Mouse (Mus musculus): Measurements from ENCODE around the gene Cacfd1. TPM values are rescaled to one million over a fixed set of nuclear protein-coding genes. Genes with fewer than 3 reads are reported as not detected.

The Cacfd1 gene
- polyA plus RNA-seq, 1 experiment from 2014 or later = 93.8 TPM

DNA sequence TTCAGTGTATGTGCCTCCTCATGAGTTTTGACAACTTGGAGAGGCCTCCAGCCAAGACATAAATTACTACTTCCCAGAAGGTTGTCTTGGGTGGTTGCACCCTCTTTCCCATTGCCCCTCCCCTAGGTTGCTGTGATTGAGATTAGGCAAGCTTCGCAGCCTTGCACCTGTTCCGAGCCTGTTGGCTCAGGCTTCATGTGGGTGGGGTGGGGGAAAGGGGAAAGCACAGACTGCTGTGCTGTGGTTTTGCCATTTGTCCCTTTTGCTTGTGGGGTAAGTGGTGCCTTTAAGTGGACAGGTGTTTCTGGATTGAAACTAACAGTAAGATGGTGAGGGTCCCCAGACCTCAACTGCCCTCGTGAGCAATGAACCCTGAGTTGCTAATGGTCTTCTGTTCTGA is 26.3 kb downstream of the Cacfd1 start:
- no peaks in the 10 kb centered on the region for H3K4me1 ChIP-seq (ENCODE audit: control insufficient read depth, insufficient read depth, low read length)
- no peak for ATAC-seq (ENCODE audit: low FRiP score)
- WGBS = 74% methylated on average over 3 of the region's 3 CpGs

GRCm38 (mm10) chr2:27037008-27037407 is 27.3 kb downstream of the Cacfd1 start:
- Histone ChIP-seq H3K4me1 (ENCODE audit: control insufficient read depth, insufficient read depth, low read length) (no peaks in the 10 kb centered on the region), H3K9me3 (ENCODE audit: control insufficient read depth, low read length) (no peaks in the 10 kb centered on the region), H3K27me3 (ENCODE audit: control insufficient read depth, insufficient read depth, low read length) (no peaks in the 10 kb centered on the region), H3K4me3 (ENCODE audit: low read depth, low read length) (no peak overlapping the region), H3K4me2 (no peak overlapping the region), H3K27ac (ENCODE audit: low read depth, low read length) (no peak overlapping the region), H3K9ac (ENCODE audit: low read length) (no peak overlapping the region), H3K36me3 (ENCODE audit: control insufficient read depth, insufficient read depth, low read length) (no peaks in the 10 kb centered on the region)
- no peak for ATAC-seq (ENCODE audit: low FRiP score)
- no peak for DNase-seq (ENCODE audit: low spot score, missing footprints)
- WGBS = 64% methylated on average over 4 of the region's 4 CpGs

More for the DNA sequence above, 26.3 kb downstream of the Cacfd1 start:
- Histone ChIP-seq H3K9me3 (ENCODE audit: control insufficient read depth, low read length) (no peaks in the 10 kb centered on the region), H3K27me3 (ENCODE audit: control insufficient read depth, insufficient read depth, low read length) (no peaks in the 10 kb centered on the region), H3K9ac (ENCODE audit: low read length) (no peak overlapping the region), H3K27ac (ENCODE audit: low read depth, low read length) (no peak overlapping the region), H3K4me3 (ENCODE audit: low read depth, low read length) (no peak overlapping the region), H3K36me3 (ENCODE audit: control insufficient read depth, insufficient read depth, low read length) (no peaks in the 10 kb centered on the region), H3K4me2 (no peak overlapping the region)
- peak; percentile 28 for DNase-seq (ENCODE audit: low spot score, missing footprints)

- ATAC-seq (ENCODE audit: low FRiP score) (peak; percentile 70; the same call in 1 of the 2 replicates), DNase-seq (ENCODE audit: low spot score, missing footprints) (peak; percentile 99)
- H3K36me3 ChIP-seq (ENCODE audit: control insufficient read depth, insufficient read depth, low read length) = no peaks in the 10 kb centered on the region
- H3K4me3 ChIP-seq (ENCODE audit: low read depth, low read length) = no peak overlapping the region
- no peaks in the 10 kb centered on the region for H3K27me3 ChIP-seq (ENCODE audit: control insufficient read depth, insufficient read depth, low read length)
- H3K27ac ChIP-seq (ENCODE audit: low read depth, low read length) = no peak overlapping the region
- no peak overlapping the region for H3K9ac ChIP-seq (ENCODE audit: low read length)
- H3K4me1 ChIP-seq (ENCODE audit: control insufficient read depth, insufficient read depth, low read length) = no peaks in the 10 kb centered on the region
- H3K4me2 ChIP-seq = no peak overlapping the region
- WGBS = 3% methylated on average over 3 of the region's 3 CpGs
- no peaks in the 10 kb centered on the region for H3K9me3 ChIP-seq (ENCODE audit: control insufficient read depth, low read length)
Measured at GRCm38 (mm10) chr2:27038596-27038995, 28.9 kb downstream of the Cacfd1 start.

DNA sequence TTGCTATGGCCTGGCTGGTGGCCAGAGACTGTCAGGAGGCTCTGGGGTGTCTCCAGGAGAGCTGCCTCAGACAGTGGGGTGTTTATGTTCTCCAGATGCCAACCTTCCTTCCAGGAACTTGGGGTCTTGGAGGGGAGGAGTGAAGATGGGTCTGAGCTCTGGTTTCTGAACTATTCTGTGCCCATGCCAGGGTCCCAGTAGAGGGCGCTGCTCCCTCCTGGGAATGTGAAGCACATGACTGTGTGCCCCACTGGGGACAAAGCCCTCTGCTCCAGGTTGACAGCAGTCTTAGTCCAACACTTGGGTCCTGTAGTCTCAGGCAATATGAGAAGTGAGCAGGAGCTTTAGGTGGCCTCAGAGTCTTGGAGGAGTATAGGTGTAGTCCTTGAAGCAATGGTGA is 29.6 kb downstream of the Cacfd1 start:
- Histone ChIP-seq H3K27ac (ENCODE audit: low read depth, low read length) (no peak overlapping the region), H3K36me3 (ENCODE audit: control insufficient read depth, insufficient read depth, low read length) (no peaks in the 10 kb centered on the region), H3K4me3 (ENCODE audit: low read depth, low read length) (no peak overlapping the region), H3K4me1 (ENCODE audit: control insufficient read depth, insufficient read depth, low read length) (no peaks in the 10 kb centered on the region), H3K9me3 (ENCODE audit: control insufficient read depth, low read length) (no peaks in the 10 kb centered on the region), H3K27me3 (ENCODE audit: control insufficient read depth, insufficient read depth, low read length) (no peaks in the 10 kb centered on the region), H3K9ac (ENCODE audit: low read length) (peak overlapping the region; percentile 1; the same call in 1 of the 2 replicates), H3K4me2 (no peak overlapping the region)
- DNase-seq (ENCODE audit: low spot score, missing footprints) (peak; percentile 85), ATAC-seq (ENCODE audit: low FRiP score) (no peak)
- WGBS = 11% methylated on average over 1 of the region's 1 CpGs

- Histone ChIP-seq H3K36me3 (ENCODE audit: control insufficient read depth, insufficient read depth, low read length) (no peaks in the 10 kb centered on the region), H3K4me1 (ENCODE audit: control insufficient read depth, insufficient read depth, low read length) (no peaks in the 10 kb centered on the region), H3K9me3 (ENCODE audit: control insufficient read depth, low read length) (no peaks in the 10 kb centered on the region), H3K9ac (ENCODE audit: low read length) (peak overlapping the region; percentile 24; the same call in 1 of the 2 replicates), H3K27me3 (ENCODE audit: control insufficient read depth, insufficient read depth, low read length) (no peaks in the 10 kb centered on the region), H3K4me3 (ENCODE audit: low read depth, low read length) (no peak overlapping the region), H3K4me2 (no peak overlapping the region), H3K27ac (ENCODE audit: low read depth, low read length) (no peak overlapping the region)
- WGBS = 64% methylated on average over 8 of the region's 8 CpGs
- ATAC-seq (ENCODE audit: low FRiP score) = no peak
- peak; percentile 83 for DNase-seq (ENCODE audit: low spot score, missing footprints)
Measured at GRCm38 (mm10) chr2:27042131-27042844, 32.6 kb downstream of the Cacfd1 start.

DNA sequence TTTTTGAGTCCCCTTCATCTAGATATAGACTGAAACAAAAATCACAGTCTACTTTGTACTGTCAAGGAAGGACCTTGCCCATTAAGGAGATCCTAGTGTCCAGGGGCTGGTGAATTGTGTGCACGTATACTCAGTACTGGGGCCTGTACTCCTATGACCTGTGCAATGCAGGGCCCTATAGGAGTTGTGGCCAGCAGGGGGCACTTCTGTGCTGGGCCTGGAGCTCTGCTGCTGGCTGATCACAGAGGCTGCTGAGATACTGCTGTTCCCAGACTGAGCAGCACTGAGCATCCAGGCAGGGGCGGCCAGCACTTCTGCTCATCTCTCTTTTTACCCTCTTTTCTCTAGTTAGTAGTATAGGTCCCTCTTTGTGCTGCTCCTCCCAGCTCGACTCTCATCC is 33.7 kb downstream of the Cacfd1 start:
- Histone ChIP-seq H3K36me3 (ENCODE audit: control insufficient read depth, insufficient read depth, low read length) (no peaks in the 10 kb centered on the region), H3K4me2 (no peak overlapping the region), H3K4me3 (ENCODE audit: low read depth, low read length) (no peak overlapping the region), H3K4me1 (ENCODE audit: control insufficient read depth, insufficient read depth, low read length) (no peaks in the 10 kb centered on the region), H3K9me3 (ENCODE audit: control insufficient read depth, low read length) (no peaks in the 10 kb centered on the region), H3K9ac (ENCODE audit: low read length) (no peak overlapping the region), H3K27ac (ENCODE audit: low read depth, low read length) (no peak overlapping the region), H3K27me3 (ENCODE audit: control insufficient read depth, insufficient read depth, low read length) (no peaks in the 10 kb centered on the region)
- DNase-seq (ENCODE audit: low spot score, missing footprints) (peak; percentile 97), ATAC-seq (ENCODE audit: low FRiP score) (peak; percentile 65)
- WGBS = 28% methylated on average over 3 of the region's 3 CpGs

DNA sequence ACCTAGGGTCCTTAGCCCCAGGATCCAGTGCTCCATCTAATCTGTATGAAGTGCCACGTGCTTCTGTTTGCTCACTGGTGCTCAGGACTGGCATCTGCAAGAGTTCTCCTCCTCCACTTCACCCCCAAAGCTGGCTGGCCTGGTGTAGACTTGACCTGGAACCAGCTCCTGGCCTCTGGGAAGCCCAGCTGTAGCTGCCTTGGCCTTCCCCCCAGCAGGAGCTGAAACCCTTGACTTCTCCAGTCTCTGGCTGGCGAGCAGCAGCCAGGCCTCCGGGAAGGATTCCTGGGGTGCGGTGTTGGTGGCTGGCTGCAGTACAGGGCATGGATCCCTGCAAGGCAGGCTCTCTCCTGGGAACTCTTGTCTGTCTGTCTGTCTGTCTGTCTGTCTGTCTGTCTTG is 34.4 kb downstream of the Cacfd1 start:
- DNase-seq (ENCODE audit: low spot score, missing footprints) (peak; percentile 79), ATAC-seq (ENCODE audit: low FRiP score) (no peak)
- Histone ChIP-seq H3K4me2 (no peak overlapping the region), H3K9me3 (ENCODE audit: control insufficient read depth, low read length) (no peaks in the 10 kb centered on the region), H3K9ac (ENCODE audit: low read length) (no peak overlapping the region), H3K4me3 (ENCODE audit: low read depth, low read length) (no peak overlapping the region), H3K4me1 (ENCODE audit: control insufficient read depth, insufficient read depth, low read length) (no peaks in the 10 kb centered on the region), H3K27me3 (ENCODE audit: control insufficient read depth, insufficient read depth, low read length) (no peaks in the 10 kb centered on the region), H3K36me3 (ENCODE audit: control insufficient read depth, insufficient read depth, low read length) (no peaks in the 10 kb centered on the region), H3K27ac (ENCODE audit: low read depth, low read length) (no peak overlapping the region)
- 68% methylated on average over 4 of the region's 4 CpGs for WGBS

DNA sequence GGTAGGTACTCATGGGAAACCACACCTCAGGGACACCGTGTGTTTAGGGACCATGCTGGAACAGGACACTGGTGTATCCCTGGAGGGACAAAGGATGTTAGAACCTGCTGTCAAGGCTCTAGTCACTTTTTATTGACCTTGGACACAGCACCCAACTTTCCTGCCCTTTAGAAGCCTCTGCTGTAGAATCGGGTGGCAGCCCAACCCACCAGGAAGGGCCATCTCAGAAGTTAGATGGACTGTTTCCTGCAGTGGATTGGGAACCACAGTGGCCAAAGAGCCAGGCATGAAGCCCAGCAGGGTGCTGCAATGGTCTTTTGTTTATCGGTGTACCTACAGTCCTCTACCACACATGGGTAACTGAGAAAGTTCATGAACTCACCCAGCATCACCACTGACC is 34.9 kb downstream of the Cacfd1 start:
- Histone ChIP-seq H3K9ac (ENCODE audit: low read length) (no peak overlapping the region), H3K4me2 (no peak overlapping the region), H3K4me1 (ENCODE audit: control insufficient read depth, insufficient read depth, low read length) (no peaks in the 10 kb centered on the region), H3K36me3 (ENCODE audit: control insufficient read depth, insufficient read depth, low read length) (no peaks in the 10 kb centered on the region), H3K4me3 (ENCODE audit: low read depth, low read length) (no peak overlapping the region), H3K9me3 (ENCODE audit: control insufficient read depth, low read length) (no peaks in the 10 kb centered on the region), H3K27me3 (ENCODE audit: control insufficient read depth, insufficient read depth, low read length) (no peaks in the 10 kb centered on the region), H3K27ac (ENCODE audit: low read depth, low read length) (no peak overlapping the region)
- ATAC-seq (ENCODE audit: low FRiP score) (no peak), DNase-seq (ENCODE audit: low spot score, missing footprints) (peak; percentile 19)
- WGBS = 72% methylated on average over 3 of the region's 3 CpGs

GRCm38 (mm10) chr2:27045979-27046770 is 36.4 kb downstream of the Cacfd1 start:
- no peak for ATAC-seq (ENCODE audit: low FRiP score)
- 72% methylated on average over 8 of the region's 8 CpGs for WGBS
- H3K9ac ChIP-seq (ENCODE audit: low read length) = no peak overlapping the region
- H3K27me3 ChIP-seq (ENCODE audit: control insufficient read depth, insufficient read depth, low read length) = no peaks in the 10 kb centered on the region
- H3K27ac ChIP-seq (ENCODE audit: low read depth, low read length) = no peak overlapping the region
- no peak overlapping the region for H3K4me3 ChIP-seq (ENCODE audit: low read depth, low read length)
- H3K9me3 ChIP-seq (ENCODE audit: control insufficient read depth, low read length) = no peaks in the 10 kb centered on the region
- DNase-seq (ENCODE audit: low spot score, missing footprints) = no peak
- no peak overlapping the region for H3K4me2 ChIP-seq
- H3K36me3 ChIP-seq (ENCODE audit: control insufficient read depth, insufficient read depth, low read length) = no peaks in the 10 kb centered on the region
- H3K4me1 ChIP-seq (ENCODE audit: control insufficient read depth, insufficient read depth, low read length) = no peaks in the 10 kb centered on the region
